Mouse (Mus musculus): ENCODE results near the gene Foxc2.
"Not testable (repeated sequence)": the region's sequence is repeated elsewhere in the genome, so short reads cannot be mapped to it uniquely, and the experiment has no call there.

The Foxc2 gene

DNA sequence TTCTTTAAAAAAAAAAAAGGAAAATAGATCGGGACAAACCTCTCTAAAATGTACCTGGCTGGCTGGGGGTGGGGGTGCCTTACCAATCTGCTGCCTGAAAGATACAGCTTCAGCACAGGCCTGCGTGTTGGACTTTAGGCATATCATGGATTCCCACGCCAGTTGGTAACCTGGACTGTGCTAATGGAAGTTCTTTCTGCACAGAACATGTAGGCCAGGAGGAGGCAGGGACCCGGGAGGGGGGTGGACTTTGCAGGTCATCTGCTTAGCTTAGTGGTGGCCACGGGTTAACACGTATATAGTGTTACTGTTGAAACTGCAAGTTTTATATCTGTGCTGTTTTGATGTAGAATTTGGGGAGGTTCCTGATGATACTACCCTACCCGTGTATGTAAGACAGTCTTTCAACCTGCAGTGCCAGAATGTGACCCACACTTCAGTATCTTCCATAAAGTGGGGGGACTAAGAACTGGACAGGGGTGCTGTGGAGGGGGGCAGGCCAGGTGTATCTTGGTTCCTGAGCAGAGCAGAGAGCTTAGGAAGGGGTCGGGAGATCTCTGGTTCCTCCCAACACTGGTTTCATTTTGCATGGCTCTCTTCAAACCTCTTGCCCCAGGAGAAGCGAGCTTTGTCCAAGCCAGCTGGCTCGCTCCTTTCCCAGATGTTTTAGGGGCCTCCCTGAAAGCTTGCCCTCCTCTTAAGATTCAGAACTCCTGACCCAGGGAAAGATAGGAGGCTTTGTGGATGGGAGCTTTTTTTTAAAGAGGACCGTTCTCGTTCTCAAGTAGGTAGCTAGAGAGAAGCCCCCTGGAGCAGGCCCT is 3.9 kb downstream of the Foxc2 start:
- peak; percentile 65 for DNase-seq (ENCODE audit: low read depth)

DNA sequence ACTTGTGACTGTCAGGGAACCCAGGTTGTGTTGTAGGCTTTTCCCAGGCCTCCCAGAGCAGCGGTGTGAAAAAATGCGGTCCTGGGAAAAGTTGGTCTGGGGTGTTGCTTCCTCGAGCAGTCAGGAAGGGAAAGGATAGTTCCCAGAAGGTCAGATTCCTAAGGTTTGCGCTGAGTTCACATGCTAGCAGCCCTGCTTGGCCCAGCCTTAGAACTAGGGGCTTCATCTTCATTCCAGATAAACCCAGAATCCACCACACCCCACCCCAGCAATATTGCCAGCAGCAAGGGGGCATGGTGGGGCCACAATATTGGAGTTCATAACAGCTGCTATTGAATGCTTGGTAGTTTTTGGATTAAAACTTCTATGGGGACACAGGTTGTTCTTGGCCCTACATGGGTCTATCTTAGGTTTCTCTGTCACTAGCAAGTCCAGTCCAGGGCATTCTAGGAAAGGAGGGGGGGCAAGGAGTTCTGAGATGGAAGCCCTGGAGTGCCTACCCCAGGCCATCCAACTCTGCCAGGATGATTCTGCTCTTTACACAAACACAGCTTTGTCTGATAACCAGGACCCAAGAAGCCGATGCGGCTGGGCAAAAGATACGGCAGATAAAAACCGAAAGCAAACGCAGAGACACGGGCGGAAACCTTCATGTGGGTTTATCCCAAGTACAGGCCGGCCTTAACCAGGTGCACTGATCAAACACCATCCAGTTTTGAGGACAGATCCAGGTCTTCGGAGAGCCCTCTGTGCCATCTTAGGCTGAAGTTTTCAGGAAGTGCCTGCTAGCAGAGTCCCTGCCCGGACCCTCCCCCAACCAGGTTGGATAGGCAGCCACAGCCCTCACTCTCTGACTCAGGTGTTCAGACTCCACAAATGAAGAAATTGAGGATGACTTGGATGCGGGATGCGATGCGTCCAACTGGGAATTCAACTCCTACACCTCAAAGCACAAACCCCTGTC is 4.8 kb downstream of the Foxc2 start:
- DNase-seq (ENCODE audit: low read depth): peak; percentile 28

DNA sequence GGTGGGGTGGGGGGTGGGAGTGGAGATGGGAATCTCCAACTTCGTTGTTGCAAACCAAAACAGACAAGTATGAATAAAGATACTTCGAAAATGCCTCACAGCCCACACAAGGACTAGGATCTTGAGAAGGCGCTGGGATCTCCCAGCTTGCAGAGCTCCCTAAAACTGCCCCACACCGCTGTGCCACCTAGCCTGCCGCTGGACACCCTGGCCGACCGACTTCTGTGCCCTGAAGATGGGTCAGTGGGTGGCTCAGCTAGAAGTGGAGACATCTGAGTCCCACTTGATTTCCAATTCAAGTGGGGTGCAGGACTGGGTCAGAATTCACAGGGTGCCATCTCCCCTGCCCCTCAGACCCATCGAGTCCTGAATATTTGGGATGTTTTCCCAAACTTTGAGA is 5.7 kb downstream of the Foxc2 start:
- DNase-seq (ENCODE audit: low read depth): no peak

DNA sequence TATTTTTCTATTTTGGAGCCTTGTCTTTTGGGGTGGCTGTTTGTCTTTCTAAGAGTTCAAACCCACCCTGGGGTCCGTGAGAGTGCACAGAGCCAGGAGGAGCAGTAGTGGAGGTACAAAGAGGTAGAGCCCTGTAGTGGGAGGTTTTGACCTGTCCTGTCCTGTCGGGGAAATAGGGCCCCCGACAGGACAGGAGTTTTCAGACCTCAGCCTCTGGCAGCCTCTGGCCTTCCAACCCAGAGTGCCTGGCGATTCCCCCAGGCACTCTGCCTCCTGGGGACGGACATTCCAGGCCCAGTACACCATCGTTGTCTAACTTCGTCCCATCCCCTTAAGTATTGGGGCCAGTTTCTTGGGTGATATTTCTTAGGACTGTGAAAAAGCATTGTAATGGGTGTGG is 6.4 kb downstream of the Foxc2 start:
- DNase-seq (ENCODE audit: low read depth): no peak

DNA sequence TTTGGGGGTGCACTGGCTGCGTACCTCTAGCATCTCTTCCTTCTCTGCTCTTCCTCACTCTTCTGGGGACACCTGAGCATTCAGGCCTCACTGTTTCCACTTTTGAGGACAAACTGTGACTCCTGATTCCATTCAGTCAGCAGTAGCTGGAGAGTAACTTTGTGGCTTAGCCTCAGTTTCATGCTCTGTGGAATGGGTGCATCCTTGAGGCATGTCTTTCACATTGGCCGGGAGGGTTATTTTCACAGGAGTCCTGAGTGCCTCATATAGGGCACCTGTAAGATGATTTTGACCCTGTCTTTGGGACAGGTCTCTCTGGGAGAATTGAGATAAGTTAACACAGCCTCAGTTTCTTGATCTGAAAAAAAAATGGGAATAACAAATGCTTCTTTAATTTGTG is 7.1 kb downstream of the Foxc2 start:
- no peak for DNase-seq (ENCODE audit: low read depth)

DNA sequence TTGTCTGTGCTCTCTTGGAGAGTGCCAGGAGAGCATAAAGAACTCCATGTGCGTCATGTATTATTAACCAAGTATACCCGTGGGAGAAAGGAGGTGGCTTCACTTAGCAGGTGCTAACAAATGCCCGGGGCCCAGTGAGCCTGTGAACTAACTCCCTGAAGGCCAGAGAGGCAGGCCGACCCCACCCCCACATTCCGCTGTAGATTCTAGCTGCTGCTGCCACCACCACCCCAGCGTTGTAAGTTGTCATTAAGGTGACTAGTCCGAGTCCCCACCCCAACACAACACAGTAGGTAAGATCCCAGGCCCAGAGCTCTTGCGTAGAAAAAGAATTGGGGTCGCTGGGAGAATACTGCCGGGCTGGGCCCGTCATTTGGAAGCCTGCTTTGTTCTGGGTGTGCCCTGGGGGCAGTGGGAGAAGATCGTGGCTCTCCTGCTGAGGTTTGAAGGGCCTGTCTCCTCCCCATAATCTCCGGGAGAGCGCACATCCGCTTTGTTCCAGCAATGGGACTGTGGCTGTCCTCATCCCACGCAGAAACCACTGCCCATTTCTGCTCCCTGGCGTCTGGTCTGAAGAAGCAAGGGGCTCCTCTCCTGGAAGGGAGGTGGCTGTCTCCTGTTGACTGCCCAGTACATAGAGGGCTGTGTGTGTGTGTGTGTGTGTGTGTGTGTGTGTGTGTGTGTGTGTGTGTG is 8.7 kb downstream of the Foxc2 start:
- peak; percentile 74 for DNase-seq (ENCODE audit: low read depth)

DNA sequence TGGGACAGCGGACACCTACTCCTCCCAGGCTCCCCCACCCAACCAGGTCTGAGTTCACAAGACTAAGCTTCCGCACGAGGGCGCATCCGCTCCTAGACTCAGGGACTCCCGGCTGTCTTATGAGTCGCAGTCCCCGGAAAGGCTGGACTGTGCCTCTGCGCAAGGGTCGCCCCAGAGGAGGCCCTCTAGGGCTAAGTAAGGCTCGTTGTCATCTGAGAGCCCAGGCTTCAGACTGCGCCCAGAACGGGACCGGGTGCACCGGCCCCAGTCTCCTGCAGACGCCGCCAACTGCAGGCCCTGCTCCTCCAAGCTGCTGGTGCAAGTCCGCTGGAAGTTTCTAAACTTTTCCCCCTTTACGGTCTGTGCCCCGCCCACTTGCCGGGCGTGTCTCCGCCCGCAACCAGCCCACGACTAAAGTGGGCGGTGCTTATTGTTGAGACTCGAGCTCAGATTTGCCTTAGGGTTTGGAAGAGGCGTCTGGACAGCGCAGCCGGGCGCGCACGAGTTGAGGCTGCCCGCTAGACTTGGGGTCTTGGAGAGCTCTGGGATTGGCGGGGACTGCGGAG is 9.4 kb downstream of the Foxc2 start:
- peak; percentile 99 for DNase-seq (ENCODE audit: low read depth)

DNA sequence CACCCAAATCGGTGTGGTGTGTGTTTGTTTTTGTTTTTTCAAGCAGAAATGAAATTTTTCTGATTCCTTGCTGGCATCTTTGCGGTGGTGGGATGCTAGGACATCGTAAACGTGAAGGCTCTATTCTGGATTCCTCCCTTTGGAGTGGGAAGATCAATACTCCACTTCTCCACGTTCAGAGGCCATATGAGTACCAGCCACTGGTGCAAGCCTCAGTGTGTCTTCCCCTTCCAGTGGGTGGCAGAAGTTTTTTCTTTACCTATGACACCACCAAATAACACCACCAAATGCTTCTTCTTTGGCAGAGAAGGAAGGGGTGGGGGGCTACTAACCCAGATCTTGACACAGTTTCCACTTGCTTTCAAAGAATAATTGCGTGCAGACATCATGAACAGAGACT is 10.2 kb downstream of the Foxc2 start:
- no peak for DNase-seq (ENCODE audit: low read depth)

DNA sequence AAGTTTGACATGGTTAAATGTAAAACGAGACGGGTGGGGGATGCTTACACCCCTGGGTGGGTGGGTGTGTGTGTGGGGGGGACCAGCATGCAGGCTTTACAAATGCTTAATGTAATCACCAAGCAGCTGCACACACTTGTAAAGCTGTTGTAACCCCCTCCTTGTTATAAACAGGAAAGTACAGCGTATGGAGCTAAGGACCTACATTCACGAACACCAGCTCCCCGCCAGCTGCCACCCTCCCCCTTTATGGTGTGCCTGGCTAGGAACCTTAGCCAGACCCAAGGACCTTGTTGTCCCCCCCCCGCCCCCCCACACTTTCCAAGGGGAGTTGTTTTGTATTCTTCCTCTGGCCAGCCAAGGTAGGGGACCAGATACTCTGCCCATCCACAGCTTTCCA is 10.7 kb downstream of the Foxc2 start:
- DNase-seq (ENCODE audit: low read depth): no peak

DNA sequence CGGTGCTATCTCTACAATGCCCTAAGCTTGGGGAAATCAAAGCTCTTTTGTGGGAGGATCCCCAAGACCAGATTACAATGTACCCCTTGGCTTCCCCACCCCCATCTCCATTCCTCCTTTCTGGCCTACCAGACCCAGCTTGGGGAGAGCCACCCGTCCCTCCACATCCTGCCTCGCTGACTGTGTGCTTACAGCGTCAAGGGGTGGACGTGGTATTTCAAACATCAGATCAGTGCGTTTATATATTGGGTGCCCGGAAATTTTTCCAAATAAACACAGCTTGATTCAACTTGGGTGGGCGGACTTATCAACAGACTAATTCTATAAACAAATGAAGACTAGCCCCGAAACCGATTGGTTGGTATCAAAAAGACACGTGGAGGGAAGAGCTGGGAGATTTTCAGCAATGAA is 11.3 kb downstream of the Foxc2 start:
- no peak for DNase-seq (ENCODE audit: low read depth)

DNA sequence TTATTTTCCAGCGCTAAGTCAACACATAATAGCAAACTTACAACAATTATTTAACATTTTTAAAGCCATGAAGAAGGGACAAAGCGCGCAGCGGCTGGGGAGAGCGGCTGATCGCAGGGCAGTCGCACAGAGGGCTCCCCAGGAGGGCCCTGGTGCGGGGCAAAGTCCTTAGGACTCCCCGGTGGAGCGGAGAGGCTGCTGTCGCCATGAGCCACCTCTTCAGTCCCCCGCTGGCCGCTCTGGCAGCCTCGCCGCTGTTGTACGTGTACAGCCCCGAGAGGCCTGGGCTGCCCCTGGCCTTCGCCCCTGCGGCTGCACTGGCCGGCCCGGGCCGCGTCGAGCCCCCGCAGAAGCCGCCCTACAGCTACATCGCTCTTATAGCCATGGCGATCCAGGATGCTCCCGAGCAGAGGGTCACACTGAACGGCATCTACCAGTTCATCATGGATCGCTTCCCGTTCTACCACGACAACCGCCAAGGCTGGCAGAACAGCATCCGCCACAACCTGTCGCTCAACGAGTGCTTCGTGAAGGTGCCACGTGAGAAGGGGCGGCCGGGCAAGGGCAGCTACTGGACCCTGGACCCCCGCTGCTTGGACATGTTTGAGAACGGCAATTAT is 11.9 kb downstream of the Foxc2 start, which contains the start of gene Foxl1:
Foxl1 (plus strand) TSS at position 185 of the 620 bp plus-strand sequence.
- no peak for DNase-seq (ENCODE audit: low read depth)

DNA sequence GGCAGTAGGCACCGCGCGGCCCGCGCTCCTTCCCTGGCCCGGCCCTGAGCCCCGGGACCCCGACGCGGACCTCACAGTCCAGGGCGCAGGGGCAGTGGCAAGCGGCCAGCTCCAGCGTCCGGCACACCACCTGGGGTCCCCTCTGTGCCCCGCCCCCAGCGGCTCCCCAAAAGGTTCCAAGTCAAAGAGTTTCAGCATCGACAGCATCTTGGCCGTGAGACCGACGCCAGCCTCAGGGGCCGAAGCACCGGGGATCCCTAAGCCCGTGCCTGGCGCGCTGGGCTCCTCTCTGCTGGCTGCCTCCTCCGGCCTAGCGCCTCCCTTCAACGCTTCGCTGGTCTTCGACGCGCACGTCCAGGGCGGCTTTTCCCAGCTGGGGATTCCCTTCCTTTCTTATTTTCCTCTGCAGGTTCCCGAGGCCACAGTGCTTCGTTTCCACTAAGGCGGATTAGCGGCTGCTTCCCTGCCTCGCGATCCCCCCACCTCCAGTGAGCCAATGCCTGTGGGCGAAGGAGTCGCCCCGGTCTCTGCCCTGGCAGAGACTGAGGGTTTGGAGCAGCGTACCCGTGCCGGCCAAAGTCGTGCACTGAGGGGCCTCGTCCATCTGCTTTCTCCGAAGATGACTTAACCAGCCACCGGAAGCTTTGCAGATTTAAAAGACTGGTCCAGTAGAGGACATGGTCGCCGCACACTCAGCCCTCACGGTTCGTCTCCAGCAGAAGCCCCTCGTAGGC is 12.7 kb downstream of the Foxc2 start:
- no peak for DNase-seq (ENCODE audit: low read depth)

DNA sequence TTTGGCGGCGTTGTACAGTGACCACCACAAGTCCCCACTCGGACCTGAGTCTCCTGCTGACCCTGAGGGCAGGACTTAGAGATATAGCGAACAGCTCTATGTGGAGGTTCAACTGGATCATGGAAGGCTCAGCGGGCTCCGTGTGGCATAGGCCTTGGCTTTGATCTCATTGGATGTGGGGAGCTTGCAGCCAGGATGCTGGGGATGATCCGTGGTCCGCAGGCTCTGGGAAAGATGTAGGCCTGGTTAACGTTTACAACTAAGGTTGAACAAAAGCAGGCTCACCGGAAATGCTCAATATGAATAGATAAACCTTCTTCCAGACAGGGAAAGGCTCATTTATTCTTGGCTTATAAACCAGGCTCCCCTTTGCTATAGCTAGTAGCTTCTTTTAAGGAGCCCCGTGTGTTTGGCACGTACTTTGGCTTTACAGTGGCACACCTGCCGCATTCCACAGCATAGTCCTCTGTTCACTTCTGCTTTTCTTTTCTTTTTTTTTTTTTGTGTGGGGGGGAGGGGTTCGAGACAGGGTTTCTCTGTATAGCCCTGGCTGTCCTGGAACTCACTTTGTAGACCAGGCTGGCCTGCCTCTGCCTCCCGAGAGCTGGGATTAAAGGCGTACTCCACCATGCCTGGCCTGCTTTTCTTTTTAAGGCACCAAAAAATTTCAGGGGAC is 13.4 kb downstream of the Foxc2 start:
- DNase-seq (ENCODE audit: low read depth): no peak

DNA sequence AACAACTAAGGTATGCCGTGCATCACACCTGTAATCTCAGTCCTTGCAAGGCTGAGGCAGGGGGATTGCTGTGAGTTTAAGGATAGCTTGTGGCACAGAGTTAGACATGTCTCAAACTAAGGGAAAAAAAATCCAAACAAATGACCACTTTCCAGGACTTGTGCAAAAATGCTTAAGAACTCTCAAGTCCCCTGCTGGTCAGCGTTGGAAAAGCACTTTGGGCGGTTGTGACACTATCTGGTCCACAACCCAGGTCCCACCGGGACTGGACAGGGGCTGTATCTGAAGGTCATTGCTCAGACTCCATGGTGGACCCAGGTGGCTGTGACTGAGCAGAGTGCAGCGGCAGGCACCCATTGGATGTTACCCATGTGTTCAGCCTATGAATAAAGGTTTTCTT is 14.6 kb downstream of the Foxc2 start:
- peak; percentile 69 for DNase-seq (ENCODE audit: low read depth)

DNA sequence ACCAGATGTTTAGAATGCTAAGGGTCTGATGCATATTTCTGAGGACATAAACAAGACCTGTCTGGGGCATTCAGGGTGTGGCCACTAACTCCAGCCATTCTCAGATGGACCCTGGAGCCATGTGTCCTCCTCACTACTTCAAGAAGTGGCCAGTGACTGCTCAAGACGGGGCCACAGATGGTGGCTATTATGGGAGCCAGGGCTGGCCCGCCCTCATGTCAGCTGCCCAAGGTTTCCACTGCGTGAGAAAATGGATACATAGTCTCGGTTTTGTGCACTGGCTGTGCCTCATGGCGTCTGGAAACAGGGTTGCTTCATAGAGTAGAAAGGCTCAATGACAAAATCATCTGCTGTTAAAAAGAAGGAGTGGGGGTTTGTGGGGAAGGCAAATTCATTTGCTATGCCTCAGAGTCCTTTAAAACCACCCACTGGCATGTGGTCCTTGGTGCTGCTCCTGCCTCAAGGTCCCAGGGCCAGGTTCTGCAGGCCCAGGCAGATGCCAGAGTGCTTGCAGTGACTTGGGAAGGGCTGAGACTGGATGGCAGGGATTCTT is 17.1 kb downstream of the Foxc2 start:
- peak; percentile 62 for DNase-seq (ENCODE audit: low read depth)

DNA sequence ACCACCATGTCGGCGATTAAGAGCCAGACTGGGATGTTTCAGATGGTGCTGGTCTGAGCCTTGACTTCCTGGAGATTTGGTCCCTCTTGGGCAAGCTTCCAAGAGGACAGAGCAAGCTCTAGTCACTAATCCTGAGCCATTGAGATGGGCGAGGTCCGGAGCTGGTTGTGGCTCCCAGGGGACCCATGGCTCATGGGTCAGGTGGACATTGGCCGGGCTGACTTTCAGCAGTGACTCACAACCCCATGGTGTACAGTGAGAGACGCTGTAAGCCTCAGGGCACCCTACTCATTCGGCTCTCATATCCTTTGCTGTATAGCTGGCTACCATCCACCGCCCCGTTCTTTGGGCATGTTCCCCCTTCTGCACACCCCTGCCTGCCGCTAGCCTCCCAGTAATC is 18.1 kb downstream of the Foxc2 start:
- DNase-seq (ENCODE audit: low read depth): peak; percentile 92

DNA sequence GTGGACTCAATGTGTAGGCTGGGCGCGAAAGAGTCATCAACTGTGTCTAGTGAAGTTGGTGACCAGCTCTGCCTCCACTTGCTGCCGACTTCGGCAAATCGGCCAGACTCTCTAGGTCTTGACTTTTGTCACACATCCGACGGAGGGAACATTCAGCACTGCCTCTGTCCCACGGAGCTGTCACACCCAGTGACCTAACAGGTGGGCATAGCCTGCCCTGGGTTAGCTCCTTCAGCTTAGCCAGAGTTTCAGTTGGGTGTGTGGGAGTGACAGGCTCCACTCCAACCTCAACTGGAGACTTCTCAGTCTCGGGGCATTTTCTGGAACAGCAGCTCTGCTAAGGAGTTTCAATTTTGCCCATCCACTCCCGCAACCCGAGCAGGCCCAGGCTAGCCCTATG is 18.5 kb downstream of the Foxc2 start:
- no peak for DNase-seq (ENCODE audit: low read depth)

DNA sequence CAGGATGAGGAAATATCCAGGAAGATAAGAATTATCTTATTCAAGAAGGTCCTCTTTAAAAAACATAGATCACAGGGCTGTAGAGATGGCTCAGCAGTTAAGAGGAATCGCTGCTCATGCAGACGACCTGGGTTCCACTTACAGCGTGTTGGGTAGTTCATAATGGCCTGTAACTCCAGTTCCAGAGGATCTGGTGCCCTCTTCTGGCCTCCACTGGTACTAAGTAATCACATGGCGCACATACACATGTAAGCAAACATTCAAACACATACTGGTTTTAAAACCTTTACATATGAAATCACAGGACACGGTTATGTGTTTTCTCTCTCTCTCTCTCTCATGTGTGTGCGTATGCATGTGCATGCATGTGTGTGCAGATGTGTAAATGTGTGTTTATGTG is 20.9 kb downstream of the Foxc2 start:
- no peak for DNase-seq (ENCODE audit: low read depth)

DNA sequence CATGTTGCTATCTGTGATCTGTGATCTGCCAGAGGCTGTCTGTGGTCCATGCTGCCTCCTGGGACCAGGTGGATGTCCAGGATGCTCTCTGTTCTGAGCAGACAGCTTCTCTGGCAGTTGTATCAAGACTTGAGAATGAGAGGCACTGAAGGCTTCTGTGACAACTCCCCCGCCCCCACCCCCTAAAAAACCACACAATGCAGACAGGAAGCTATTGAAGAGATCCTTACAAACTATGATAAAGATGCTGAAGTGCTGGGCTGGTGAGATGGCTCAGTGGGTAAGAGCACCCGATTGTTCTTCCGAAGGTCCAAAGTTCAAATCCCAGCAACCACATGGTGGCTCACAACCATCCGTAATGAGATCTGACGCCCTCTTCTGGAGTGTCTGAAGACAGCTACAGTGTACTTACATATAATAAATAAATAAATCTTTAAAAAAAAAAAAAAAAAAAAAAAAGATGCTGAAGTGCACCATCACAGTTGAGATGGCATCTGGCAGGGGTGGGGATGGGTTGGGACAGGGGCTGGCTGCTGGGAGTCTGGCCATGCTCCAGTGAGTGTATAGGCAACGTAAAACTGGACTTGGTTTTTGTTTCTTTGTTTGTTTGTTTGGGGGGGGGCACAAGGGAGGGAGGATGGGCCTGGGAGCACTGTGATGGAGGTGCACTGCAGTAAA is 29.6 kb downstream of the Foxc2 start:
- DNase-seq (ENCODE audit: low read depth): not testable (repeated sequence)

All from NIH3T3 (cell line).